In the genomic region with DNA sequence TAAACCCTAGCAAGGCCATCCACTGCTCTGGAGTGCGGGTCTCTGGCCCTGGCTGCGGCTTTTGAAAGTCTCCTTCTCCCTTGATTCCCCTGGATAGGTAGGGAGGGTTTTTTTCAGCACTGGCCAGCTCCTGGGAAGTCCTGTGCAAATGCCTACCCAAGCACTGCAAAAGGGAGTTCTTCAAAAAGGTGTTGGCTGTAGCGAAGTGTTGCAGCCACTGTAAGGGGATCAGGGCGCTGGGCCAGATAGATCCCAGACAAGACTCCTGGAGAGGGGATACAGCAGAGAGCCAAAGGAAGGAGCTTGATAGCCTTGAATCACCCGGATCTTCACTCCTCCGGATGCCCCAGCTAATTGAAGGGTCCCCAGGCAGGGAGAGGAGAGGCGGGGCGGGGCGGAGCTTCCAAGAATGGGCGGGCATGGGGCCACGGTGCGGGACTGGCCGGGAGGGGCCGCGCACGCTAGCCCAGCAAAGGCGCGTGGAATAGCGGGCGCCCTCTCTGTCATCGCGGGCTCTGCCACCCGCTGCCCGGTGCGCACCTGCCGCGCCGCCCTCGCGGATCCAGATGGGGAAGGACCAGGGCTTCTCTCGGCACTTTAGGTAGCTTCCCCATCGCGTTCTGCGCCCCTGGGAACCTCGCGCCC, we compare ENCODE assay signal across 8 mouse cellular contexts. TPM values are rescaled to one million over a fixed set of nuclear protein-coding genes. Genes with fewer than 3 reads are reported as not detected.
DNase-seq lines count a peak whose midpoint lies in the region; ATAC-seq and TF ChIP-seq lines count a peak whose summit lies in the region.

No protein-coding gene starts in this region.

- no peaks in the 10 kb centered on the region for H3K9me3 ChIP-seq in heart, postnatal 0 days (replicated peaks; ENCODE audit: control insufficient read depth, low read length)
- H3K9me3 ChIP-seq in forebrain, embryonic 11.5 days (ENCODE audit: control insufficient read depth, low read length), result no peaks in the 10 kb centered on the region
- no peaks in the 10 kb centered on the region for H3K9me3 ChIP-seq in liver, embryonic 12.5 days (replicated peaks)

- H3K4me1 ChIP-seq in heart, postnatal 0 days (ENCODE audit: control insufficient read depth, insufficient read depth), result no peaks in the 10 kb centered on the region
- peaks cover 7% of the 10 kb centered on the region for H3K4me1 ChIP-seq in forebrain, embryonic 11.5 days (replicated peaks; ENCODE audit: control insufficient read depth, insufficient read depth, low read length)
- peaks cover 12% of the 10 kb centered on the region for H3K4me1 ChIP-seq in liver, embryonic 12.5 days

- TF ChIP-seq EP300 in heart, postnatal 0 days (IDR thresholded peaks at IDR 0.05; ENCODE audit: low read depth), result no peak

- H3K27ac ChIP-seq in heart, postnatal 0 days (ENCODE audit: low read depth), result no peak overlapping the region
- no peak overlapping the region for H3K27ac ChIP-seq in forebrain, embryonic 11.5 days (ENCODE audit: low read depth, low read length)
- no peak overlapping the region for H3K27ac ChIP-seq in liver, embryonic 12.5 days

- no peak for TF ChIP-seq CTCF in heart, postnatal 0 days (IDR thresholded peaks at IDR 0.05; ENCODE audit: low read depth)

- H3K4me3 ChIP-seq in heart, postnatal 0 days (ENCODE audit: low read depth, low read length), result peak overlapping the region; percentile 5; the same call in 1 of the 2 replicates
- H3K4me3 ChIP-seq in forebrain, embryonic 11.5 days (ENCODE audit: low read depth, low read length), result peak overlapping the region; percentile 24
- peak overlapping the region; percentile 25; the same call in 1 of the 2 replicates for H3K4me3 ChIP-seq in liver, embryonic 12.5 days

- H3K27me3 ChIP-seq in heart, postnatal 0 days (ENCODE audit: control insufficient read depth, insufficient read depth, low read length), result peaks cover 89% of the 10 kb centered on the region
- peaks cover 62% of the 10 kb centered on the region for H3K27me3 ChIP-seq in forebrain, embryonic 11.5 days (ENCODE audit: control insufficient read depth, insufficient read depth, low read length)
- peaks cover 94% of the 10 kb centered on the region for H3K27me3 ChIP-seq in liver, embryonic 12.5 days (replicated peaks)

- no peak for ATAC-seq in heart, postnatal 0 days (ENCODE audit: insufficient read depth, low read depth)
- ATAC-seq in forebrain, embryonic 11.5 days (replicated peaks; ENCODE audit: low FRiP score), result no peak
- ATAC-seq in liver, embryonic 12.5 days, result no peak
- no peak for ATAC-seq in megakaryocyte-erythroid progenitor cell, adult 5-6 weeks (replicated peaks; ENCODE audit: low FRiP score, low TSS enrichment, poor library complexity, severe bottlenecking)

- peak overlapping the region; percentile 26; the same call in 1 of the 2 replicates for H3K4me2 ChIP-seq in heart, postnatal 0 days (ENCODE audit: low read depth, low read length)
- H3K4me2 ChIP-seq in forebrain, embryonic 11.5 days (ENCODE audit: low read depth, low read length, severe bottlenecking), result peak overlapping the region; percentile 48
- H3K4me2 ChIP-seq in liver, embryonic 12.5 days, result peak overlapping the region; percentile 43

- WGBS in heart, postnatal 0 days, result under 1% methylated on average over 34 of the region's 36 CpGs
- WGBS in forebrain, embryonic 11.5 days, result 1% methylated on average over 35 of the region's 36 CpGs
- WGBS in liver, embryonic 12.5 days (ENCODE audit: insufficient replicate concordance), result 3% methylated on average over 35 of the region's 36 CpGs

- no peak for DNase-seq in heart, postnatal 0 days (ENCODE audit: low spot score)
- DNase-seq in heart, adult 11 months, result no peak
- DNase-seq in R1 (ENCODE audit: low read depth, low spot score), result peak; percentile 79
- DNase-seq in forebrain, embryonic 11.5 days (ENCODE audit: low spot score), result no peak
- no peak for DNase-seq in left cerebral cortex, adult 11 months (ENCODE audit: low spot score)
- no peak for DNase-seq in right cerebral cortex, postnatal 14 days

- no peak overlapping the region for H3K9ac ChIP-seq in heart, postnatal 0 days (replicated peaks; ENCODE audit: low read depth, low read length)
- H3K9ac ChIP-seq in forebrain, embryonic 11.5 days (ENCODE audit: low read length), result no peak overlapping the region
- no peak overlapping the region for H3K9ac ChIP-seq in liver, embryonic 12.5 days

- no peaks in the 10 kb centered on the region for H3K36me3 ChIP-seq in heart, postnatal 0 days (replicated peaks; ENCODE audit: control insufficient read depth, insufficient read depth, low read length)
- no peaks in the 10 kb centered on the region for H3K36me3 ChIP-seq in forebrain, embryonic 11.5 days (ENCODE audit: control insufficient read depth, insufficient read depth, low read length)
- no peaks in the 10 kb centered on the region for H3K36me3 ChIP-seq in liver, embryonic 12.5 days

RNA-seq across cellular contexts. Expression of a gene that starts 12.6 kb away (rescaled TPM):
- total RNA-seq in heart, postnatal 0 days (2014; rRNA removed; ENCODE audit: low replicate concordance), result not detected in 2 replicates
- polyA plus RNA-seq in heart, postnatal 0 days (2015; fragmentation: Nextera tagmentation; extraction: Ambion mirVana), result not detected in 2 replicates
- 0.31 and 0.64 TPM in 2 replicates for polyA plus RNA-seq in forebrain, embryonic 11.5 days (2014; fragmentation: Nextera tagmentation; extraction: Ambion mirVana)
- polyA plus RNA-seq in liver, embryonic 12.5 days (2016; fragmentation: Nextera tagmentation; extraction: Ambion mirVana), result 0.04 TPM in 1 of 2 replicates, not detected in the other
- not detected in 2 replicates for total RNA-seq in megakaryocyte-erythroid progenitor cell, adult 5-6 weeks (2014; fragmentation: Nextera tagmentation)
- total RNA-seq in megakaryocyte-erythroid progenitor cell, adult 5-6 weeks (2017), result not detected in 2 replicates

RNA-seq across cellular contexts. Expression of a gene that starts 33.9 kb away (rescaled TPM):
- total RNA-seq in heart, postnatal 0 days (2014; rRNA removed; ENCODE audit: low replicate concordance), result 126 and 128 TPM in 2 replicates
- polyA plus RNA-seq in heart, postnatal 0 days (2015; fragmentation: Nextera tagmentation; extraction: Ambion mirVana), result 154 and 170 TPM in 2 replicates
- 190 and 196 TPM in 2 replicates for polyA plus RNA-seq in forebrain, embryonic 11.5 days (2014; fragmentation: Nextera tagmentation; extraction: Ambion mirVana)
- 171 and 174 TPM in 2 replicates for polyA plus RNA-seq in liver, embryonic 12.5 days (2016; fragmentation: Nextera tagmentation; extraction: Ambion mirVana)
- total RNA-seq in megakaryocyte-erythroid progenitor cell, adult 5-6 weeks (2014; fragmentation: Nextera tagmentation), result 50.5 and 62.6 TPM in 2 replicates
- total RNA-seq in megakaryocyte-erythroid progenitor cell, adult 5-6 weeks (2017), result 70.8 and 84.3 TPM in 2 replicates

RNA-seq across cellular contexts. Expression of a gene that starts 40.7 kb away (rescaled TPM):
- 56.0 and 104 TPM in 2 replicates for total RNA-seq in heart, postnatal 0 days (2014; rRNA removed; ENCODE audit: low replicate concordance)
- polyA plus RNA-seq in heart, postnatal 0 days (2015; fragmentation: Nextera tagmentation; extraction: Ambion mirVana), result 58.5 and 63.3 TPM in 2 replicates
- polyA plus RNA-seq in forebrain, embryonic 11.5 days (2014; fragmentation: Nextera tagmentation; extraction: Ambion mirVana), result 69.4 and 71.9 TPM in 2 replicates
- 41.9 and 42.9 TPM in 2 replicates for polyA plus RNA-seq in liver, embryonic 12.5 days (2016; fragmentation: Nextera tagmentation; extraction: Ambion mirVana)
- 70.6 and 74.5 TPM in 2 replicates for total RNA-seq in megakaryocyte-erythroid progenitor cell, adult 5-6 weeks (2014; fragmentation: Nextera tagmentation)
- 23.2 and 40.8 TPM in 2 replicates for total RNA-seq in megakaryocyte-erythroid progenitor cell, adult 5-6 weeks (2017)

RNA-seq across cellular contexts. Expression of a gene that starts 54.6 kb away (rescaled TPM):
- 34.3 and 45.3 TPM in 2 replicates for total RNA-seq in heart, postnatal 0 days (2014; rRNA removed; ENCODE audit: low replicate concordance)
- 15.4 and 15.8 TPM in 2 replicates for polyA plus RNA-seq in heart, postnatal 0 days (2015; fragmentation: Nextera tagmentation; extraction: Ambion mirVana)
- 65.8 and 75.0 TPM in 2 replicates for polyA plus RNA-seq in forebrain, embryonic 11.5 days (2014; fragmentation: Nextera tagmentation; extraction: Ambion mirVana)
- 43.6 and 44.8 TPM in 2 replicates for polyA plus RNA-seq in liver, embryonic 12.5 days (2016; fragmentation: Nextera tagmentation; extraction: Ambion mirVana)
- 60.6 and 64.4 TPM in 2 replicates for total RNA-seq in megakaryocyte-erythroid progenitor cell, adult 5-6 weeks (2014; fragmentation: Nextera tagmentation)
- total RNA-seq in megakaryocyte-erythroid progenitor cell, adult 5-6 weeks (2017), result 10.5 and 23.6 TPM in 2 replicates
